Mouse (Mus musculus): Measurements from ENCODE around the gene Gins1. TPM values are rescaled to one million over a fixed set of nuclear protein-coding genes. Genes with fewer than 3 reads are reported as not detected.
A peak's percentile ranks its signal among the peaks of the same experiment; 100 is the strongest.
"Not testable (repeated sequence)": the region's sequence is repeated elsewhere in the genome, so short reads cannot be mapped to it uniquely, and the experiment has no call there.

Gins1 gene
- total RNA-seq, 2 experiments from 2014 or later = 1.2 to 1.4 TPM

DNA sequence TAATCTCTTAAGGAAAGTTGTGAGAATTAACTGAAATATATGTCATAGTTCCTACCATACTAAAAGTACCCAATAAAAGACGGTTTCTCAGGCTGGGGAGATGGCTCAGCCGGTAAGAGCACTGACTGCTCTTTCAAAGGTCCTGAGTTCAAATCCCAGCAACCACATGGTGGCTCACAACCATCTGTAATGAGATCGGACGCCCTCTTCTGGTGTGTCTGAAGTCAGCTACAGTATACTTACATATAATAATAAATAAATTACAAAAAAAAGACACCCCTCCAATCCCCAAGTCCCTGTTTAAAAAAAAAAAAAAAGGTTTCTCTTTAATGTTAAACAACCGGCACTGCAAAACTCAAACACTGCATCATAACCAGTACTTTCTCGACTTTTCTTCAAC, 3.7 kb downstream of the Gins1 start:
- not testable (repeated sequence) for DNase-seq (ENCODE audit: low spot score in 2 of 2)
- intact Hi-C loops (cut with DNase I) = loop anchor here (5.0 kb wide), 3 partner anchors 93 to 302 kb away; partner anchors contain the start of genes Apmap and Entpd6

DNA sequence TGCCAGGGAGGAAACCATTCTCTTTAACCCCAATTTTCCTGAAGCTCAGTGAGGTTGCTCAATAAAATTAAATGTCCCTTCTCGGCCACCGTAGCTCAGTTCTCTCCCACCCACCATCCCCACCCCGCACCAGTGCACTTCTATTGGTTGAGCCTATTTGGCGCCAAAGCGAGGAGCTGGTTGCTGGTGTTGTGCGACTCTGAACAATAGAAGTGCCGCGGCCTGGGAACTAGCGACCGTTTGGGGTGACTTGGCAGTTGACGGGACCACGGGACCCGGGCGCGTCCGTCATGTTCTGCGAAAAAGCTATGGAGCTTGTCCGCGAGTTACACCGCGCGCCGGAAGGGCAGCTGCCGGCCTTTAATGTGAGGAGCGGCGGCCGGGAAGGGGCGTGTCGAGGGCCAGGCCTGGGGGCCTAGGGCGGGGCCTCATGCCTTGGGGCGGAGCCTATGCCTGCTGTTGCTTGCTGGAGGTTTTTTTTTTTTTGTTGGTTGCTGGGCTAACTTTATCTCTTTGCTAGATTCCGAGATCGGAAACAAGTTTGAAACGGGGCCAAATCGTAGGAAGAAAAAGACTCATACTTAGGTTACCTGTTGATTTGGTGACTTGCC, 4.3 kb downstream of the Gins1 start:
- intact Hi-C loops (cut with DNase I) = loop anchor here (5.0 kb wide), 3 partner anchors 93 to 302 kb away; partner anchors contain the start of genes Apmap and Entpd6
- peak; percentile 90 to 92 for DNase-seq (ENCODE audit: low spot score in 2 of 2)

DNA sequence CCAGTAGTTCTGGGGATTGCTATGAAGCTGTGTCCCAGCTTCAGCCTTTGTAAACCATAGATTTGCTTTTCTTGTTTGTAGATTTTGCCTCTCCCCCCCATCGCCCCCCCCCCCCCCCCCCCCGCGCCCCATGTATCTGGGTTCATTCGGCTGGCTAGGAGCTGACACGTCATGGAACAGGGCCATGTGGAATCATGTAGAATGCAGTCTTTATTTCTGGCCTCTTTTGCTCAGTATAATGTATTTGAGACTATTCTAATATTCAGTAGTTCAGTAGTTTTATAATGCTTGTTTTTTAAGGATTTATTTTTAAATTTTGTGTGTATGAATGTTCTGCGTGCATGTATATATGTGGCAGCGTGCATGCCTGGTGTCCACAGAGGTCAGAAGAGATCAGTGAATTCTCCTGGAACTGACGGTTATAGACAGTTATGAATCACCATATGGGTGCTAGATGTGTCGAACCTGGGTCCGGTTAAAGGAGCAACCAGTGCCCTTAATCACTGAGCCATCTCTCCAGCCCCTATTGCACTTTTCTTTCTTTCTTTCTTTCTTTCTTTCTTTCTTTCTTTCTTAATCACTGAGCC, 5.2 kb downstream of the Gins1 start:
- intact Hi-C loops (cut with DNase I) = no loop called here
- no peak for DNase-seq (ENCODE audit: low spot score in 2 of 2)

DNA sequence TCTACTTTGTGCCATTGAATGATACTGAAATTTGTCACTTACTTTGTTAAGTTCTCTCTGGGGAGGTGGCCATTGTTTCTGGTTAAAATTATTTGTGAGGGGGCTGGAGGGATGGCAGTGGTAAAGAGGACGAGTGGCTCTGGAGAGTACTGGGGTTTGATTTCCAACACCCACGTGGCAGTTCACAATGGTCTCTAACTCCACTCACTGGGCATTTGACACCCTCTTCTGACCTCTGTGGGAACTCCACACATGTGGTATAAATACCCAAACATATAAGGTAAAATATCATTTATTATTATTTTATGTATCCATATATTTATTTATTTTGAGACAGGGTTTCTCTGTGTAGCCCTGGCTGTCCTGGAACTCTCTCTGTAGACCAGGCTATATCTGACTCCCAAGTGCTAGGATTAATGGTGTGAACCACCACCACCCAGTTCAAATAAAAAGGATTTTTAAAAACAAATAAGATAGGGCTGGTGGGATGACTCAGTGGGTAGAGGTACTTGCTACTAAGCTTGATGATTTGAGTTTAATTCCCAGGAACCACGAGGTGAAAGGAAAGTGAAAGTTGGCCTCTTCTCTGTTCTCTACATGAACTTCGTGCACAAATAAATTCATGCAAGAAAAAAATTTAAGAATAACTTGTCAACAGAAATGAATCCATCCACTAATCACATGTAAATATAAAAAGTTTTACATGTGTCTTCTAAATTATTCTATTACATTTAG, 9.7 kb downstream of the Gins1 start:
- no peak for DNase-seq (ENCODE audit: low spot score in 2 of 2)

DNA sequence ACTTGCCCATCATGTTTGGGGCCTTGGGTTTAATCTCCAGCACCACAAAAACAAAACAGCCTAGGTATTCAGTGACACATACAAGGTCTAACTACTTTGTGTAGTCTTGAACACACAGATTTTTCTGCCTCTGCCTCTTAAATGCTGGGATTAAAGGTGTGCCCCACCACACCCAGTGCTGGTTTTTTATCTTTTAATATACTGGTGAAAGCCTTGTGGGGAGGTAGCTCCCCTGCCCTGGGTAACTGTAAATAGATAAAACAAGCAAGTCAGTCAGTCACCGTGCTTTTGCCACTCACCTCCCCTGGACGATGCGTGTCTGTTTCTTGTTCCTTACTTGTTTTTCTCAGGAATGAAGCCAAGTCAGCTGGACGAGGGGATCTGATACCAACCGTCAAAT, 10.6 kb downstream of the Gins1 start:
- DNase-seq (ENCODE audit: low spot score in 2 of 2) = no peak
- intact Hi-C loops (cut with DNase I) = no loop called here

More for the DNA sequence above, 9.7 kb downstream of the Gins1 start:
- intact Hi-C loops (cut with DNase I) = no loop called here

DNA sequence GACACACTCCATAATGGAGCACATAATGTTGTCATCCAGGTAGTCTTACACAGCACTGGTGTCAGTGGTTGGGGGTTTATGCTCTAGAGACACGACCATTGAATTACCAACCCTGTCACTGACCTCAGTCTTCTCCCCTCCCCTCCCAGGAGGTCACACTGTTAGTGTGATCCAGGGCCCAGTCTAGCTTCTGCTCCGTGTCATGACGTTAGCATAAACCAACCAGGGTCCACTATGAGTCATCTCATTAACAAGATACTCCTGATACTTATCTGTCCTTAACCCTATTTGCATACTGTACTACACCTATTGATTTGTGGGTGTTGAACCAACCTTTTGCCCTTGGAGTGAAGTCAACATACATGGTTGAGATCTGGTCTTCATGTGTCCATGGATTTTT, 13.5 kb downstream of the Gins1 start:
- no peak for DNase-seq (ENCODE audit: low spot score in 2 of 2)
- intact Hi-C loops (cut with DNase I) = no loop called here

DNA sequence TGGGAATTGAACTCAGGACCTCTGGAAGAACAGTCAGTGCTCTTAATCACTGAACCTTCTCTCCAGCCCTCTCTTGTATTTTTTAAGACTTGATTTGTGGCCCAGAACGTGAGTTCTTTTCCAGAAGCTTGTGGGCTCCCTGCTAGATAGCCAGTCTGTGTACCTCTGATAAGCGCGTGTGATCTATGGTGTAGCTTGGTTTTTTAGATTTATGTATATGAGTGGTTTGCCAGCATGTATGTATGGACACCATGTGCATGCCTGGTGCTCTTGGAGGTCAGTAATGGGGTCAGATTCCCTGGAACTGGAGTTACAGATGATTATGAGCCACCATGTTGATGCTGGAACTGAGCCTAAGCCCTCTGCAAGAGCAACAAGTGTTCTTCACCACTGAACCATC, 15.3 kb downstream of the Gins1 start:
- intact Hi-C loops (cut with DNase I) = loop anchor here (5.0 kb wide), 1 partner anchor 82 kb away; no protein-coding TSS in a partner anchor
- no peak for DNase-seq (ENCODE audit: low spot score in 2 of 2)

DNA sequence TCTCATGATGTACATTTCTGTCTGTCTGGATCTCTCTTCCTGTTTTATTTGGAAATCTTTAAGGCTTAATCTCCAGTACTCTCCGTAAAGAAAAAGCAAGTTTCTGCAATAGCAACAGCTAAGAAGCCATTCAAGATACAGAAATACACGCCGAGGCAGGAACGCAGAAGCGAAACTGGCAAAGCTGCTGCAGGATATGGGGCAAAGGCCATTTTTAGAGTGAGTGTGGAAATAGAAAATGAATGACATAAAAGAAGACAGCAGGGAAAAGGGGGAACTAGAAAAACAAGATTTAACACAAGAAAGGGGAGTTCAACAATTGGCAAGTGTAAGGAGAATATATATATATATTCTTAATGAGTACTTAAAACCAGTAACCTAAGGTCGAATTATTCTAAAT, 16.5 kb downstream of the Gins1 start:
- intact Hi-C loops (cut with DNase I) = loop anchor here (5.0 kb wide), 1 partner anchor 81 kb away; no protein-coding TSS in a partner anchor
- DNase-seq (ENCODE audit: low spot score in 2 of 2) = peak in 1 of 2 experiments; percentile 26

DNA sequence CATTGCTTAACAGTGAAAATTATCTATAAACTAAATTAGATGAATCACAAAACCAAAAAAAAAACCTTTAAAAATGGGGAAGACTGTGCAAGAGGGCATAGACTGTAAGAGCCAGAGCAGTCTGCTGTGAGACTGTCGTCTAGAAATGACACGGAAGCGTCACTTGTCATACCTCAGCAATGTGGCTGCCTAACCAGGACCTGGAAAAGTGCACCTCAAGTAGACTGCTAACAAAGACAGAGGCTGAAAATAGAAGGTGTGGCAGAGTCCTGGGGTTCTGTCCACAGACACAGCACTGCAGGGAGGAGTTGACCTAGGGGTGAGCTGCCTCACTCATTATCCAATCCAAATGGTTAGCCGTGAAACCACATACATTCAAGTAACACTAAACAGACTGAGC, 17.0 kb downstream of the Gins1 start:
- DNase-seq (ENCODE audit: low spot score in 2 of 2) = no peak
- intact Hi-C loops (cut with DNase I) = loop anchor here (5.0 kb wide), 1 partner anchor 80 kb away; no protein-coding TSS in a partner anchor

DNA sequence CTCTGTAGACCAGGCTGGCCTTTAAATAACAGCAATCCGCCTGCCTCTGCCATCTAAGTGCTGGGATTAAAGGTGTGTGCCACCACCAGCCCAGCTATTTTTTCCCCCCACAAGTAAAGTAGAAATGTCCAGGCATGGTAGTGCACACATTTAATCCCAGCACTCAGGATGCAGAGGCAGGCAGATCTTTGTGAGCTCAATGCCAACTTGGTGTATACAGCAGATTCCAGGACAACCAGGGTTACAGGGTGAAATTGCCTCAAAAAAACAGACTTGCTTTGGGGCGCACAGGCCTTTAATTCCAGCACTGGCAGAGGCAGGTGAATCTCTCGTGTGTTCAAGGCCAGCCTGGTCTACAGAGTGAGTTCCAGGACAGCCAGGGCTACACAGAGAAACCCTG, 17.8 kb downstream of the Gins1 start:
- DNase-seq (ENCODE audit: low spot score in 2 of 2) = no peak

DNA sequence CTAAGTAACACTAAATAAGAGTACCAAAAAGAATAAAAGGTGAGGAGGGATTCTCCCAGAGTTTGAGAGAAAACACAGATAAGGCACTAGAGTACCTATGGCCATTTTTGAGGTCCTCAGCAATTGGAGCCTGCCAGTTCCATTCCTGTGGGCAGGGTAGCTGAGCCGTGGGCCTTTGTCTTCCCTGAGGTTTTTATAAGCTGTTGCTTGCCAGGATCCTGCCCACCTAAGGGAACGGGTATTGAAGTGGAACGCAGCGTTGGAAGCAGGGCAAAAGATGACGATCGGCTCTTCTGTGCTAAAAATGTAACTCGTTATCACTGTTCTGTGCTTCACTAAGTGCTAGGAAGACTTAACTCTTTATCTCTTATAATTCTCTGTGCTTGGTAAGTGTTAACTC, 18.3 kb downstream of the Gins1 start:
- intact Hi-C loops (cut with DNase I) = loop anchor here (5.0 kb wide), 1 partner anchor 79 kb away; no protein-coding TSS in a partner anchor
- no peak for DNase-seq (ENCODE audit: low spot score in 2 of 2)

More for the DNA sequence above, 17.8 kb downstream of the Gins1 start:
- intact Hi-C loops (cut with DNase I) = loop anchor here (5.0 kb wide), 1 partner anchor 79 kb away; no protein-coding TSS in a partner anchor

DNA sequence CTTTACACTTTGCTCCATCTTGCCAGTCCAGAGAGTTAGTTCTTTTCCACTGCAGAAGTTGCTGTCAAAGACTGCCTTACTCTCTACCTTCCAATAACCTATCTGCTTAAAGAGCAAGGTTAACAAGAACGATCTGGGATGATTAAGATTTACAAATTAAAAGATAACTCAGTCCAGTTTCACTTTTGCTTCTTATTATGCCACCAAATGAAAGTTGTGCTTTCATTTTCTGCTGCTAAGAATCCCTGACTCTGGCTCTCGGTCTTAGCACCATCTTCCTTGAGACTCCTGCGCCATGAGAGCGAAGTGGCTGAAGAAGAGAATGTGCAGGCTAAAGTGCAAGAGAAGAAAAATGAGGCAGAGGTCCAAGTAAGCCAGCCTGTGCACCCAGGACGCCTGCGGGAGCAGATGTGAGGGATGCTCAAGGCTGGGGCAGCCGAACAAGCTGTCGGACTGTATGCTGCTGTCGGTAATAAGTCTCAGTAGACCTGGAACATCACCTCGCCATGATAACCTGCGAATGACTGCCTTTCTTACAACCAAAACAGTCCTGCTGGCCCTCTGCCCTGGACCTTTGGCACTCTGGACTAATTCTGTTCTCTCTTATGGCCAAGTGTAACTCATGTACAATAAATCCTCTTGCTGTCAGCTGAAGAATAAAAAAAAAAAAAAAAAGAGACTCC, 22.0 kb downstream of the Gins1 start:
- no peak for DNase-seq (ENCODE audit: low spot score in 2 of 2)
- intact Hi-C loops (cut with DNase I) = no loop called here

DNA sequence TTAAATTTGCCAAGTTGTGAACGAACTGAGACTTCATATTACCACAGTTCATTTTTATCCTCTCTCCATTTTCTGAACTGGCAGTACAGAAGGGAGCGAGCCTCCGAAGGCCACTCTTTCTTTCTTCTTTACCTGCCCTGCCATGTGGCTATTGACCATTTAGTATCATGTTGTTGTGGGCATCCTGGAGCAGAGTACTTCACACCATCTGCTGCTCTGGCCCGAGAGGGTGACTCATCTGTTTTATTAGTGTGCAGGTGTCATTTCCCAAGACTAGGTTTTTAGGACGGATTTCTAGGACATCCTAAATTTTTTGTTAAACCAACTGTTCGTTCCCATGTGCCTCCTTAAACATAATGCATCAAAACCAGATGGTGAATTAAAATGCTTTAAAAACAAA, 24.0 kb downstream of the Gins1 start:
- intact Hi-C loops (cut with DNase I) = no loop called here
- DNase-seq (ENCODE audit: low spot score in 2 of 2) = no peak

DNA sequence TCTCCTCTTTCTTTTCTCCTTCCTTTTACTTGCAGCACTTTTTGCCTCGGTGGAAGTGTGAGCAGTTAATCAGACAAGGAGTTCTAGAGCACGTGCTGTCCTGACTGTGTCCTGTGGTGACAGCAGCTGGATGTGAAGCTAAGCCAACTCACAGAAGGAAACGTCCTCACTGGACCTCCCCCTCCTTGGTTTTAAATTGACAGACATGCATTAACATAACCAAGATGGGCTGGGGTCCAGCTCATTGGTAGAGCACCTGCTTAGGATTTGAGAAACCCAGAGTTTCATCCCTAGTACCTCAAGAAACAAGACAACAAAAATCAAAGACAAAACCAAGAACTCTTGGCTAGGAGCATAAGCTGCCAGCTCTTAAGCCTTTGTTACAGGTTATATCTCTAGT, 25.6 kb downstream of the Gins1 start:
- no peak for DNase-seq (ENCODE audit: low spot score in 2 of 2)
- intact Hi-C loops (cut with DNase I) = no loop called here

DNA sequence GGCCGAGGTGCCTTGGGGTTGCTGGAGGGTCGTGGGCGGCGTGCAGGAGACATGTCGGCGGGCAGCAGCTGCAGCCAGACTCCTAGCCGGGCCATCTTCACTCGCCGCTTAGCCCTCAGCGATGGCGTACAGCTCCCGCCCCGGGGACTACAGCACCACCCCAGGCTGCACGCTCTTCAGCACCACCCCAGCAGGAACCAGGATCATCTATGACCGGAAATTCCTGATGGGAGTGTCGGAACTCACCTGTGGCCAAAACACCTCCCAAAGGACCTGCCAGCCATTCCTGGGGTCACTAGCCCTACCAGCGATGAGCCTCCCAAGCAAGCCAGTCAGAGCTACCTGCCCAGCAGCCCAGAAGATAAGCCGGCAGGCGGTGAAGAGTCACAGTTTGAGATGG, 28.3 kb downstream of the Gins1 start:
- intact Hi-C loops (cut with DNase I) = no loop called here
- DNase-seq (ENCODE audit: low spot score in 2 of 2) = no peak

DNA sequence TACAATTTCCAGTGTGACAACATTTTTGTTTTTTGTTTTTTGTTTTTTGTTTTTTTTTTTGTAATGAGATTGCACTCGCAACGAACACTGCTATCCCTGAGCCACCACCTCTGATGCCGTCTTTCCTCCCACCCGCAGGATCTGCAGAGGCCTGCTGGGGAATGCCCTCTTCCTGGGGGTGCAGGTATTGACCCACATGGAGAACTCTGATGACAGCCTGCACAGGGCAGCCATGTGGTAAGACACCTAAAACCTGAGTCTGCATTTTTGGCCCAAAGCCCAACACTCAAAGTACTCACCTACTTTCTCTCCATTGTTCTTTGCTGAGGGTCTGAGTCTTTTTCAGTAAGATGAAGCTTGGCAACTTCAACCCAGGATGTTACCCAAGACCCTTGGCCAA, 29.5 kb downstream of the Gins1 start:
- DNase-seq (ENCODE audit: low spot score in 2 of 2) = no peak
- intact Hi-C loops (cut with DNase I) = no loop called here

DNA sequence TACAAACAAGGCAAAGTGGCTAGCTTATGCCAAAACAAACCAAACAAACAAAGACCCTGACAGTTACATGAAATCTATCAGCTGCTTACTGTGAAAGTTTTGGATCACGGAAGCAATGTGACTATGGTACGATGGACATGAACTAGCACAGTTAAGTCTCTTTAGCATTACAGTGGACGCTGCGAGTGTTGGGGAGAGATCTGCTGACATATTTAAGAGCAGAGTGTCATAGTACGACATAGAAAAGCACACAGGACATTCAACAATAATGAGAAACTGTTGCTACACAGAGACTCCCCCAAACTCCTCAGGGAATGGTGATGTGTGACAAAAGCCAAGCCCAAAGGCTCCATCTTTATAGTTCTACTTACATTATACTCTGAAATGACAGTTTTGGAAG, 38.8 kb downstream of the Gins1 start:
- no peak for DNase-seq (ENCODE audit: low spot score in 2 of 2)
- intact Hi-C loops (cut with DNase I) = no loop called here

DNA sequence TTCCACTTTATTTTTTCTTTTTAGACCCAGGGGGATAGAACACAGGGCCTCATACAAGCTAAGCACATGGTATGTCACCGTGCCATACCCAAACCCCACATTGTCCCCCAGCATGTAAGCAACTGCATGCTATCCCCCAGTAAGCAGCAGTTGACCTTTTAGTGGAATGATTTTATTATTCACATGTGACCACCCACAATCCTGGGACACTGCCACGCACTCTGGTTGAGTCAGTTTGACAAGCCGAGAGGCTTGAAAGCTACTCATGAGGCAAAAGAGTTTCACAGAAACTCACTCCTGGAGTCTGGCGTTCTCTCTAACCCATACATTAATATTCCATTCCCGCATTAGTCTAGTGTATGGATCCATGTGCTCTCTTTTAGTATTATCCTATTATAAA, 42.1 kb downstream of the Gins1 start:
- intact Hi-C loops (cut with DNase I) = not testable (repeated sequence)

DNA sequence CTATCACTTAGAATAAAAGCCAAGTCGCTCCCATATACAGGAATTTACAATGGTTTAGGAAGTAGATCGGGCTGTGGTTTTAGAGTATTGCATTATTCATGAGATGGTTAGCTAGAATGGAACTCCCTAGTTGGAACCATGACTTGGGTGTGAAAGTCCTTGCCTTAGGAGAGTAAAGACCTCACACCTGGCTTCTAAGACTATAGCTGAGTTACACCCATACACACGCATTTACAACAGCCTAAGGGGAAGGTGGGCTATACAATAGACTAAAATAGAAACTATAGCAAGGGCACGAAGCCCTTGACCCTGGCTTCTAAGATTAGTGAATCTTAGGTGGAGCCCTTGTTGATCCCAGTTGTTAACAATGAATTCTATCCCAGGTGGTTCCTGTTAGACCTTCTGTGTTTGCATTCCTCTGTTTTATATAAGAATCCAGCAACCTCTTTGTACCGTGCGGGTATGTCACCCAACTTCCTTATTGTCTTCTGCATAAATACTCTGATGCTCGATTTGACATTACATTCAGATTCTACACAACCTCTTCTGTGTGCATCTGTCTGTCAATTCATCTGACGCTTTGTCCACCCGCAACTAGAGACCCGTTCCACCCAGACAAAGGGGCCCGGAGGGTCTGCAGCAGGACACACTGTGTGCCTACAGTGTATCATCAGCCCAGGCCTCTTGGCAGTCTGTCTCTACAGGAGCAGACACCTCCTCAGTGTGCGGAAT, 42.8 kb downstream of the Gins1 start:
- intact Hi-C loops (cut with DNase I); DNase-seq (ENCODE audit: low spot score in 2 of 2): not testable (repeated sequence)

More for the DNA sequence above, 42.1 kb downstream of the Gins1 start:
- not testable (repeated sequence) for DNase-seq (ENCODE audit: low spot score in 2 of 2)
